Mouse (Mus musculus) MN1 (cell line): ENCODE data around the gene Pdzd7.
"Not testable (repeated sequence)": the region's sequence is repeated elsewhere in the genome, so short reads cannot be mapped to it uniquely, and the experiment has no call there.

Experiments
- DNase-seq: peaks from one replicate; pipeline ENCODE4 v3.0.0-alpha.2; 2016; ENCODE audit warnings: low spot score

Gene Pdzd7

DNA sequence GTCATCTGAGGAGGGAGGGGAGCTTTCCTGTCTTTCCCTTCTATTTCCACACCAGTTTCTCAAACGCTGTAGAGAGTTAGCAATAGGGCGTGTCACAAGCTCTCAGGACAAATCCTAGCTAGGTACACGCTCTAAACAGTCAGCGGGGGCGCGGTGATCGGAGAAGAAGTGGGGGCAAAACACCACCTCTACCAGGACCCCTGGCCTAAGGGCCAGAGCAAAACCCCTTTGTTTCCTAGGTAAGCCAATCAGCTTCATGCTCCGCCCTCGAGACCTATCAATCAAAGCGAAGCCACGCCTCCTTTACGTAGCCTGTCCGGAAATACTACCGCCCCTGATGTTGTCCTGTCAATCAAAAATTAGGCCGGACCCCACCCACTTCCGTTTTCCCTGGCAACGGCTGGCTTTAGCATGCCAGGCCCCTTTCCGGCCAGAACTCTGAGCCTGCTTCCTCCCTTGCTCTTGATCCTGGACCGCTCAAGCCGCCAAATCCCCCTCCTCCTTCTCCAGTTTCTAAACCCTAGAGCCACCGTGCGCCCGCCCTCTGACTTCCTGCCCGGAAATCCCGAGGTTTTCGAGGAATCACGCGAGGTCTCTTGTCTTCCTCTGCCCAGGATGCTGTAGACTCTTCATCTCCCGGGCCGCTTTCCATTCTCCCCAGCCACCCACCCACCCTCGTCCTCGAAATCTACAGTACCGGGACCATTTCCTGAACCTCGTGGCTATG is 12.8 kb upstream of the Pdzd7 start:
- peak; percentile 94 for DNase-seq

DNA sequence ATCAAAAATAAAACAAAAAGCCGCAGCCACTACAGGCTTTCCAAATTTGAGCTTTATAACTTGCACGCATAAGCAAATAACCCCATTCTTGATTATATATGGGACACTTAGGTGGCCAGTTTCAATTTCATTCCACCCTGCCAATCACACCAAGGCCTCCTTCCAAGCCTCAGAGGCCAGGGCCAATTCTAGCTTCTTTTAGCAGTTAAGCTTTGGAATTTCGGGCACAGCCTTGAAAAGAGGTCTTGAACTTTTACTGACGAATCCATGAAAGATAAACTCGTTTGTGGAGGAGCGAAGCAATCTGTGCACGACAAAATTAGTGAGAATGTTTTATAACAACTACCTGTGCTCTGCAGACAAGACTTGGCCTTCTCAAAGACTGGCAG is 12.2 kb upstream of the Pdzd7 start:
- DNase-seq: no peak

DNA sequence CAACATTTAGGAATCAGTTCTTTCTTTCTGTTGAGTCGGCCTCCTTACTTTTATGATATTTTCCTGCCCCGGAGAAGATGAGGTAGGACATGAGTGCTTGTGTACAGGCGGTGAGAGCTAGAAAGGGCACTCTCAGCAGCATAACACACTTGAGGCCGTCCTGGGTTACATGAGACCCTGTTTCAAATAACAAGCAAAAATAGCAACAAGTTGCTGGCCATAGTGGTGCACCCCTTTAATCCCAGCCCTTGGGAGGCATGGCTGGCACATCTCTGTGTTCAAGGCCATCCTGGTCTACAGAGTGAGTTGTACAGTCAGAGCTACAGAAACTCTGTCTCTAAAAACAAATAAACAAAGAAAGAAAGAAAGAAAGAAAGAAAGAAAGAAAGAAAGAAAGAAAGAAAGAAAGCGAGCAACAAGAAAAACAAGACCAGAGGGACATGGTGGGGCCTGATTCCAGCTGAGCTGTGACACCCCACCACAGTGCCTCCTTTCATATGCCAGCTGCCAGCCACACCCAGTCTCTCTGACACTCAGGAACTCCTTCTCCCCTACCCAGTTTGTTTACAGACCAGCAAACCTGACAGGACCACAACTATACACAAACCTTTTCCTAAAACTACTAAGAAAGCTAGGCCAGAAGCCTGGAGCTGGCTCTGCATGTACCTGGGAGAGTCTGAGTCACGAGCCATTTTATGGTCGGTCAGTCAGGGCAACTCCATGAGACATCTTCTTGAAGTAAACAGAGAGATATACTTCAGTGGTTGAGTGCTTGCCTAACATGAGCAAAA is 11.6 kb upstream of the Pdzd7 start:
- DNase-seq: no peak

DNA sequence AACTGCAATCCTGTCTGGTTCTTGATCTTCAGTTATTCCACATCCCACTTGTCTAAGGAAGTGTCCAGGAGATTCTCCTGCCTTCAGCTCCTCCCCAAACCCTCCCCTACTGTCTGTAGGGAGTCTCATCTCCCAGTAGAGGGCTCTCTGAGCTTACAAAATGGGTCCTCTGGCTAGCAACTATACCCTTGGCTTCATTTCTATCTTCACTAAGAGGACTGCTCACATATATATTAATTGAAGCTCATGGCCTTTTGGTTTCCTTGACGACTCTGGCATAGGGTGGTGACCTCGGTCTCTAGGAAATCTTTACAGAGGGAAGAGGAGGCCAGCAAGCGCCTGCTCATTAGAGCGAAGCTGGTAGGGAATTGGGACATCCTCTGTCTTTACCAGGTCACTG is 10.8 kb upstream of the Pdzd7 start:
- peak; percentile 81 for DNase-seq

DNA sequence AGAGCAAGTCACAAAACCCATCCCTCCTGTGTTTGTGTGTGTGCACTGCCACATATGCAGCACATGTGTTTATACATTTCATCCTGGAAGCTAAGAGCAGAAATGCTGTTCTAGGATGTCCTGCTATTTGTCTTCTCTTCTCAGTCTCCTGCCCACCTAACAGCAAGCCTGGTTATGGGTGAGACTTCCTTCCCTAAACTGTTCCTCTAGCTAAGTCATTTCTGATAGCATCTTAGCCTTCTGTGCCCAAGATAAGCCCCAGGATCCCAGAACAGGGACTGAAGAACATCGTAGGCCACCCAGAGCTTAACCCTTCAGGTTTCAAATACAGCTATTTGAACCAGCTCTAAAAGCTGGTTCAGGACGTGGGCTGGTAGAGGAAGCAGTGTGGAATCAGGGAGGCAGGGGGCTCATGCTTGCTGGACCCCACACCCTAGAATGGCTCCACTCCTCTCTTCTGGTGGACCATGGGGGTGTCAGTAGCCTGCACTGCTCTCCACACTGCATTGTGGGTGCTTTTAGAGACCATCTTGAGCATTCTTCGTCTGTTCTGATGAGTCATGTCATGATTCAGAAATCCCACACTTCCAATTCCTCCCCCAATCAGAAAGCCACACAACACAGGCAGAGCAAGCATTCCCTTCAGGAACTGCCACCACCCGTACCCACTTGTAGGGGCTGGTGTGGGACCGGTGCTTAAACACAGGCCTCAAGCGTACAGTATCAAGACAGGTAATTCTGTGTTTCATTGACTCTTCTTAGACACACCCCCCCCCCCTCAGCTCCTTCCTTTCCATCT is 9.6 kb upstream of the Pdzd7 start:
- DNase-seq: no peak

DNA sequence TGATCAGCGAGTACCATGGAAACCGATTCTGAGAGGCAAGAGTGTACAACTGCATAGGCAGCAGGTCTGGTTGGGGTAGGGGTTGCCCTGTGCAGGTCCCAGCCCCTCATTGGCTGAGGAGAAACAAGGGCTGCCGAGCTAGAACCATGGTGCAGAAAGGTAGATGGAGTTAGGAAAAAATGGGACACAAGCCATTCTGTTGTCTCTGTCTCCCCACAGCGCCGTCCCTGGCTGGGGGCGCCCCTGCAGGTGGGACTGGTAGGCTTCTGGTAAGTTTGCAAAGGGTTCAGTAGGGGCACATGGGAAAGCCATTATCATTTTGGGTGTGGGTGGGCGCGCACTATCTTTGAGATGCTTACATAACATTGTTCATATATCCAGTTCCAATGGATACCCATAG is 7.9 kb upstream of the Pdzd7 start:
- no peak for DNase-seq

DNA sequence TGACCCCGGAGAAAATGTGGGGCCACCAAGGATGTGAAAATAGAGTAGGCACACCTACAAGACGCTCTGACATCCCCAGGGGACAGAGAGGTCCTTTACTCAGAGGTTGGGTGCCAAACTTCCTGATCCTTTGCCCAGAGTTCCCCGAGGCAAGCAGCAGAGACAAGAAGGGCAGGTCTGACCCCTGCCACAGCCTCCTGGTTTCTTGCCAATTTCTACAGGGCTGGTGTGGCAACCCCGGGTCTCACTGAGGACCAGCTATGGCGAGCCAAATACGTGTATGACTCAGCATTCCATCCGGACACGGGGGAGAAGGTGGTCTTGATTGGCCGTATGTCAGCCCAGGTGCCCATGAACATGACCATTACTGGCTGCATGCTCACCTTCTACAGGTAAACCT is 4.0 kb upstream of the Pdzd7 start:
- DNase-seq: no peak

DNA sequence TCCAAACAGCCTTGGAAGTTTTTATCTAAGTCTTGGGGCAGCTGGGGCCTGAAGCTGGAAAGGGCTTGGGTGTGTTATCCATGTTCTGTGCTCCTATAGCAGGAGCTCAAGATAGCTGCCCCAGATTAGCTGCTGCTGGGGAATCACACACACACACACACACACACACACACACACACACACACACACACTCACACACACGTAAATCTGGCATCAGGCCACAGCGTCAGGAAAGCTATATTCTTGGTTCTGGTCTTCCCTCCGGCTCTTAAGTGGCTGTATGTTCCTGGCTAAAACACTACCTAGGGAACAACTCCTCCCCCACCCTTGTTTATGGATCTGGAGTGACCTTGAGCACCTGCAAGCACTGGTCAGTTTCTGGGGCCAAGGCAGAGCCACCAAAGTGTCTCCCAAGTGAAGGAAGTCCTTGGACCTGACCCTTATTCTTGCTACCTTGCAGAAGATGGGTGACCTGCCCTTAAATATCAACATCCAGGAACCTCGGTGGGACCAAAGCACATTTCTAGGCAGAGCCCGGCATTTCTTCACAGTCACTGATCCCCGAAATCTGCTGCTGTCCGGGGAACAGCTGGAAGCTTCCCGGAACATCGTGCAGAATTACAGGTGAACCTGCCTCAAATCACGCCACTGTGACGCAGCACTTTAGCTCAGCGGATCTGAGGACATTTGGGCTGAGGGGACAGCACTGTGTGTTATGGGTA is 3.3 kb upstream of the Pdzd7 start:
- DNase-seq: no peak

DNA sequence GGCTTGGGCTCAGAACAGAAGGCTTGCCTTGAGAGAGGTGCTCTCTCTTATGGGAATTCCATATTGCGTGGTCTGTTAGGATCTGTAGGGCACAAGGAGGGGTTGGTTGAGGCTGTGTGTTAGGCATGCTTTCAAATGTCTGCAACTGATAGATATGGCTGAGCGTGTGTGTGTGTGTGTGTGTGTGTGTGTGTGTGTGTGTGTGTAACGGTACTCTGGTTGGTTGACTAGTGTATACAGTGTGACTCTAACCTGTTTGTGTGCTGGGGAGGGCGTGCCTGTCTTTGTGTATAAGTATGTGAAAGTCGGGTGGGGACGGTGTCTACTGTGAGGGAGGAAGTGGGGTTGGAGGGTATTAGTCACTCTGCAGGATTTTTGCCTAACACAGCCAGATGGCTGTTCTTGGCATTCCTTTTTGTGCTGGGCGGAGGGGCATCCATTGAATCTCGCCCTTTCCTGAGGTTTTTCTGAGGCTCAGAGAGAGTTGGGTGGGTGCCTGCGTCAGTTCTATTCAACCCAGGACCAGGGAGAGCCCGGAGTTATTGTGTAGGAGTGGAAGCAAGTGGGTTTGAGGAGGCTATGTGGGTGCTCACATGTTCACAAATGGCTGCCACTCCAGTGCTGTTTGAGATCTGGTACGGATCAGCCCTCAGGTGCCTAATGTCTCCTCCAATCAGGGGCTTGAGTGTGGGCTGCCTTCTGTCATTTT is 2.6 kb upstream of the Pdzd7 start:
- DNase-seq: peak; percentile 53

DNA sequence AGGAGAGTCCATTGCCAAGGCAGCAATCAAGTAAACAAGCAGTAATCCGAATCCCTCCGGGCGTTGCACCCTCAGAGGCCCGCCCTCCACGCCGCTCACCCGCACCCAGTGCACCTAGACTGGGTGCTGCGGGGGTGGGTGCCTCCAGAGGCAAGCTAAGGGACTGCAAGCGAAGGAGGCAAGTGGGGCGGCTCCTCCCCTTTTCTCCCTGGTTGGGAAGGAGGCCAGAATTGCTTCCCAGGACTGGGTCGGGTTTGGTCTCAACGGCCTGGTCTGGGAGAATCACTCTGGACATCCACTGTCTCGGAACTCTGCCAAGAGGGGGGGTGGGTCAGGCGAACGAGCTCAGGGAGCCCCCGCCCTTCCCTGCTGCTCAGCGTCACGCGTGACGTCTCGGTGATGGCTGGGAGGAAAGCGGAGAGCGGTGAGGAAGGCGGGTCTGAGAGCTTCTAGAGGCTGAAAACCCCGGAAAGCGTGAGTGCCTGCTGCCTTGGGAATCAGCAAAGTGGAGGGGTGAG is 2.0 kb upstream of the Pdzd7 start, which contains the start of gene Sfxn3:
Gene Sfxn3 (plus strand): TSS at position 87 of the 518 bp plus-strand sequence.
- peak; percentile 92 for DNase-seq

DNA sequence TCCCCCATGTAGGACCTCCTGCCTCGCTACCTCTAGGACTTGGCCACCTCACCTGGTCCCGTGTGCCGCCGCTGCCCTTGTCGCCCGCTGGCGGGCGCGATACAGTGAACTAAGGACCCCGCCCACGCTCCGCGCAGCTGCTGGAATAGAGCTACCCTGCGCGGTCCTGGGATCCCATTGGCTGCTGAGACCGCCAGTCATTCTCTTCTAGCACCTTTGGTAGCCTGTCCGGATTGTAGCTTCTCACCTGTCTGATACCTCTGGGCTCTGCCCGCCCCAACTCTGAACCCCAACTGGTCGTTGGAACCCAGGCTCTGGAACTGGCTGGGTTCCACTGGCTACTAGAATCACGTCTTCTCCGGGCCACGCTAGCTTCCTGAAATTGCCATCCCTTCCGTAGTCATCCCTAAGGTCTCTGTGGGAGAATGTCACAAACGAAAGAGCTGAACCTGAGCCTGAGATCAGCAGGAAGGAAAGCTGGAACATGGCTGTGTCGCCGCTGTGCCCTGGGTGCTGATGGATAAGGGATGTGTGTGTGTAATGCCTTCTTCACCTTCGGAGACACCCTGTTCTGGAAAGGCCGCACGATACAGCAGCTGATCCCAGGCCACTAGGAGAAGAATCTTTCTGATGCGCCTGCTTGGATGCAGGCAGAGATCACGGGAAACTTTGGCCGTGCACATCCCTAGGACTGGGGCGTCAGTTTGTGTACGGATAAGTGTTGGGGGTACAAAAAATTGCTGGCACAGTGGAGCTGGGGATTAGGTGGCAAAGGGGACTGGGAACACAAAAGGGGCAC is 1.2 kb upstream of the Pdzd7 start:
- DNase-seq: peak; percentile 90

DNA sequence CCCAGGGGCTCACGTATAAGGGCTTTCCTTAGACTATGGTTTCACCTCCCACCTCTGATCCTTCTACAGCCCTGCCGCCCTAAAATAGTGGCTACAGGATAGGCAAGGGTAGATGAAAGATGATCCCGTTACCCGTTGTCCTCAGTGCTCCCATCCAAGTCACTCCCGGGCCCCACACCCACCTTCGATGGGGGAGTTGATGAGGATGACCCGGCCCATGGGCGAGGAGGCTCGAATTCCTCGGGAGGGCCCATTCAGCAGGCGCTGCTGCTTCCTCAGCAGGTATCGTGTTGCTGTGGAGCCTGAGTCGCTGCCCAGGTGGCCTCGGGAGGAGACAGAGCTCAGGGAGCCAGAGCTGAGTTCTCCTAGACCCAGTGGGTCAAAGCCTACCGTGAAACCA is 281 bp downstream of the Pdzd7 start:
- DNase-seq: no peak

DNA sequence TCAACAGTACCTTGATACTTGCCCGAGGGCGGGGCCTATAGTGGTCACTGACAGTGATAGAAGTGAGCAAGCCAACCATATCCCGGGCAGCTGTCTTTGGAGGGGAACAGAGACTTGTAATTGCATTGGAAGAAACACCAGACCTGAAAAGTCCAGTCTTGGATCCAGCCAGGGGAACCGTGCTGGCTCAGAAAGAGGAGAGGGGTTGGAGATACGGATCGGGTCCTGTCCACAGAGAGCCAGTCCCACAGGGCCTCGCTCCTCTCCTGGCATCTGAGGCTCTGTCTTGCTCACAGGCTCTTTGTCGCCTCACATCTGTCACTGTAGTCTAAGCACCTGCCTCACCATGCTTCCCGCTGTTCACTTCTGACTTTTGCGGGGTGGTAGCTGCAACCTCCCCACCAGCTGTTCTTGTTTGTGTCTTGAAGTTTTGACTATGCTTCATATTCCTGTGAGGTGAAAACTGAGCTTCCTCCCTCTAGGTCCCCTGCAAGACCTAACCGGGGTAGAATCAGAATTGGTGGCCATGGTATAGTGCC is 1.1 kb downstream of the Pdzd7 start:
- no peak for DNase-seq

DNA sequence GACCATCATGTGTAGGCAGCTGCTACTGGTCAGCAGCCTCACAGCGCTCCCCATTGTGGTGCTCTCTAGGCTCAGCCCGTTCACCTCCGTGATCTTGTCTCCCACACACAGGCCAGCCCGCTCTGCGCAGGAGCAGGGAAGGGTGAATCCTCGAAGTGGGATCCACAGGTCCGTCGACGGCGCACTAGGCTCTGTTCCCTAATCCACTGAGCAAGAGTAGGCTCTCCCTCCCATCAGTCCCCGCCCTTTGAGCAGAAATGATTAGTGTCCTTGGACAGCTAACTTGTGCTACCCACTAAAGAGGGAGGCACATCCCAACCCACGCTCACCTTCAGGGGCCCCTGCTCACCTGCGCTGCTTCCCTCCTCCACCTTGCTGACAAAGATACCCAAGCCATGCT is 5.3 kb downstream of the Pdzd7 start:
- DNase-seq: no peak

DNA sequence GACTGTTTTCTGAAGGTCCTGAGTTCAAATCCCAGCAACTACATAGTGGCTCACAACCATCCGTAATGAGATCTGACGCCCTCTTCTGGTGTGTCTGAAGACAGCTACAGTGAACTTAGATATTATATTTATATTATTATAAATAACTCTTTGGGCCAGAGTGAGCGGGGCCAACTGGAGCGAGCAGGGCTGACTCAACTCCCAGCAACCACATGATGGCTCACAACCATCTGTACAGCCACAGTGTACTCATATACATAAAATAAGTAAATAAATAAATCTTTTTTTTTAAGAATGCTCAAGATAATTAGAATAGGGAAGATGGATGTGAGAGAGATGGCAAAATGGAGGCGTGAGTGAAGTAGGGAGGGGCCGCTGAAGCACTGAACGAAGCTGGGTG is 7.3 kb downstream of the Pdzd7 start:
- DNase-seq: not testable (repeated sequence)

DNA sequence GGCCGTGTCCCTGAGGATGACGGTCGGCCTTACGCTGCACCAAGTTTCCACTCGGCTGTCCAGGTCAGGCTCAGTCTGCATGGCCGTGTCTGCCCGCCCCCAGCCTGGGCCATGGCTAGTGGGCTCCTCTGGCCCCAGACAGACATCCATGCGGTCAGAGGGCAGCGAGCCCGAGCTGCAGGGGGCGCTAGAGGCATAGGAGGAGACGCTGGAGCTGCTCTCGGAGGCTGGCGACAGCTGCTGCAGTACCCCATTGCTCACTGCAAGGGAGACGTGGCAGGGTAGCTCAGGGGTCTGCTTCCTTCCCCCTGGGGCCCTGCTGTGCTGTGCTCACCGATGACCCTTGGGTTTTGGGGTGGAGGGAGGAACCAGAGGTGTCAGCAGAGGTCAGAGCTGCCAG is 8.7 kb downstream of the Pdzd7 start:
- DNase-seq: no peak

DNA sequence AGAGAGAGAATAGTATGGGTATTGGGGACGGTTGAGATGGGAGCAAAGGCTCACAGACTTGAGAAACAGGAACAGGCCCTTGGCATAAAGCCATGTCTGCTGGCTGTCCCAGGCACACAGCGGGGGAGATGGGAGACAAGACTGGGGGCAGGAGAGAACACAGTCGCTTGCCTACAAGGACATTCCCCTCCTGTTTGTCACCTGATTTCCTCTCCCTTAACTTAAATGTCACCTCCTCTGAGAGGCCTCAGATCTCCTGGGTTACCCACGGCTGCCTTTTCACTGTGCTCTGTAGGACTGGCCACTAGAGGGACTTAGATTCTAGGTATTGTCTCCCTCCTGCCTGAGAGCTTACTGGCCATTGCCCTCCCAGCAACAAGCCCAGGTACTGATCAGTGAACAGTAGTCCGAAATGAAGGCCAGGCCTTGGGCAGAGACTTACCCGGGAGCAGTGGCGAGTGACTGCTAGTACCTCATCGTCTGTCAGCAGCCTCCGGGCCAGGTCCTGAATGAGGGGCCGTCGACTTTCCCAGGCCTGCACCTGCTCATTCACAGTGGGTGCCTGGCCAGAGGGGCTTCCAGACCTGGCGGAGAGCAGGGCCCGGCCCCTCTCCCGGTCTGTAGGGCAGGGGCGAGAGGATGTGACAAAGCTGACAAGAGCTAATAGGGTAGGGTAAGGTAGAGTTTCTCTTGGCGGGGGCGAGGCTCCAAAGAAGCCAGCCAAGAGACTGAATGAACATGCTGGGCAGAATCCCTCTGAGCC is 12.8 kb downstream of the Pdzd7 start:
- peak; percentile 62 for DNase-seq

DNA sequence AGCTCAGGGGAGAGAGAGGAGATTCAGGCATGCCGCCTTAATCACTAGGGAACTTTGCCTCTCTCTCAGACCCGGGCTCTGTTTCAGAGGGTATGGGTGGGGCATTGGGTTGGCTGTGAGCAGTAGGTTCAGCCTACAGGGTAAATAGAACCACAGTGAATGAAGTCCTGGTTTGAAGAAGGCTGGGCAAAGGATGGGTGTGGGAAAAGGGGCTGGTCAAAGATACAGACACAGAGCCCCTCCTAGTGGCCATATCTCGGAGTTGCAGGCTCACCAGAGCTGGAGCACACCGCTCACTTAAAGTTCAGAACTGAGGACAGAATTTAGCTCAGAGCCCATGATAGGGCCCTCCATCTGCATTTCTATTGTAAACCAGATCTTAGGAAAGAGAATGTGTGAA is 13.7 kb downstream of the Pdzd7 start:
- peak; percentile 79 for DNase-seq
